Mouse (Mus musculus) MEL (cell line): Measurements from ENCODE around the gene Itgae. TPM values are rescaled to one million over a fixed set of nuclear protein-coding genes. Genes with fewer than 3 reads are reported as not detected.

ENCODE experiments used
- DNase-seq: peaks from one replicate; pipeline ENCODE4 v3.0.0; 2011; ENCODE audit warnings: low read depth, low spot score
- H3K27ac ChIP-seq: 2 replicates; pipeline ENCODE4 v1.5.1; 2012; ENCODE audit warnings: low read depth, mild to moderate bottlenecking, control low read depth, low read length, moderate library complexity; ENCODE audit not compliant: control insufficient read depth
- H3K27me3 ChIP-seq, 2 experiments: fragments of 150-350 bp in 1 of 2; sonication (generic) in 1 of 2; 2 replicates each; pipeline ENCODE4 v1.6.1; 2012; ENCODE audit warnings: low read length in 2 of 2, mild to moderate bottlenecking in 2 of 2, improper control_type of control experiment in 1 of 2, moderate library complexity in 1 of 2; ENCODE audit not compliant: insufficient read depth in 2 of 2, control insufficient read depth in 1 of 2
- H3K36me3 ChIP-seq, 2 experiments: 2 replicates each; pipeline ENCODE4 v1.6.1; 2012 to 2014; ENCODE audit warnings: low read length in 2 of 2, improper control_type of control experiment in 1 of 2, inconsistent platforms in 1 of 2, mild to moderate bottlenecking in 1 of 2; ENCODE audit not compliant: insufficient read depth in 2 of 2, control insufficient read depth in 1 of 2
- H3K4me1 ChIP-seq, 2 experiments: fragments of 150-350 bp in 1 of 2; sonication (generic) in 1 of 2; 2 replicates each; pipeline ENCODE4 v1.6.1; 2012; ENCODE audit warnings: low read length in 2 of 2, improper control_type of control experiment in 1 of 2, mild to moderate bottlenecking in 1 of 2; ENCODE audit not compliant: insufficient read depth in 2 of 2, control insufficient read depth in 1 of 2
- H3K4me3 ChIP-seq, 2 experiments: fragments of 150-350 bp in 1 of 2; sonication (generic) in 1 of 2; 2 replicates each; pipeline ENCODE4 v1.5.1; 2012; ENCODE audit warnings: low read depth in 2 of 2, low read length in 2 of 2, mild to moderate bottlenecking in 2 of 2, moderate library complexity in 2 of 2, control low read depth in 1 of 2, improper control_type of control experiment in 1 of 2; ENCODE audit not compliant: control insufficient read depth in 1 of 2, insufficient read depth in 1 of 2
- H3K79me2 ChIP-seq: 2 replicates; pipeline ENCODE4 v1.6.1; 2012; ENCODE audit warnings: mild to moderate bottlenecking, low read length, moderate library complexity; ENCODE audit not compliant: control insufficient read depth, poor library complexity, insufficient read depth
- H3K9ac ChIP-seq: 2 replicates; pipeline ENCODE4 v1.6.1; 2012; ENCODE audit warnings: low read depth, mild to moderate bottlenecking, control low read depth, low read length, moderate library complexity; ENCODE audit not compliant: control insufficient read depth, poor library complexity, severe bottlenecking
- H3K9me3 ChIP-seq: fragments of 150-350 bp; sonication (generic); replicated peaks from 2 replicates; pipeline ENCODE4 v1.6.1; 2012; ENCODE audit warnings: mild to moderate bottlenecking, low read length, improper control_type of control experiment, moderate library complexity; ENCODE audit not compliant: insufficient read depth
- BHLHE40 ChIP-seq: IDR thresholded peaks from 2 replicates; pipeline ENCODE4 v1.6.1; 2012; ENCODE audit warnings: low read depth, mild to moderate bottlenecking, inconsistent platforms, low read length, improper control_type of control experiment, borderline replicate concordance
- CHD2 ChIP-seq: IDR thresholded peaks from 2 replicates; pipeline ENCODE4 v1.6.1; 2011; ENCODE audit warnings: low read length, improper control_type of control experiment
- CTCF ChIP-seq, 3 experiments: IDR thresholded peaks in 2 of 3; conservative IDR thresholded peaks in 1 of 3; 2 replicates each; pipeline ENCODE4 v1.5.1; 2011 to 2012; ENCODE audit warnings: low read length in 3 of 3, low read depth in 2 of 3, mild to moderate bottlenecking in 2 of 3, improper control_type of control experiment in 1 of 3, inconsistent platforms in 1 of 3, mixed read lengths in 1 of 3, moderate library complexity in 1 of 3; ENCODE audit not compliant: control insufficient read depth in 1 of 3, insufficient read depth in 1 of 3, poor library complexity in 1 of 3, severe bottlenecking in 1 of 3
- E2F4 ChIP-seq: IDR thresholded peaks from 2 replicates; pipeline ENCODE4 v1.6.1; 2011; ENCODE audit warnings: low read depth, low read length, improper control_type of control experiment, borderline replicate concordance
- EP300 ChIP-seq, 2 experiments: IDR thresholded peaks; 2 replicates each; pipeline ENCODE4 v1.6.1; 2011; ENCODE audit warnings: improper control_type of control experiment in 2 of 2, low read length in 2 of 2, low read depth in 1 of 2, mild to moderate bottlenecking in 1 of 2
- ETS1 ChIP-seq: IDR thresholded peaks from 2 replicates; pipeline ENCODE4 v1.6.1; 2012; ENCODE audit warnings: low read depth, mild to moderate bottlenecking, inconsistent platforms, low read length, improper control_type of control experiment, moderate library complexity
- GABPA ChIP-seq: IDR thresholded peaks from 2 replicates; pipeline ENCODE4 v1.6.1; 2012; ENCODE audit warnings: low read depth, mild to moderate bottlenecking, inconsistent platforms, low read length, improper control_type of control experiment, moderate library complexity
- HCFC1 ChIP-seq: IDR thresholded peaks from 2 replicates; pipeline ENCODE4 v1.6.1; 2012; ENCODE audit warnings: low read depth, mild to moderate bottlenecking, inconsistent platforms, low read length, improper control_type of control experiment, moderate library complexity
- JUND ChIP-seq: IDR thresholded peaks from 2 replicates; pipeline ENCODE4 v1.6.1; 2011; ENCODE audit warnings: low read depth, mild to moderate bottlenecking, improper control_type of control experiment, low read length
- KAT2A ChIP-seq: conservative IDR thresholded peaks from 2 replicates; pipeline ENCODE4 v1.6.1; 2012; ENCODE audit warnings: low read depth, low read length, improper control_type of control experiment, inconsistent platforms
- MAFK ChIP-seq: IDR thresholded peaks from 2 replicates; pipeline ENCODE4 v1.6.1; 2011; ENCODE audit warnings: low read depth, mild to moderate bottlenecking, low read length, improper control_type of control experiment, borderline replicate concordance
- MAX ChIP-seq: IDR thresholded peaks from 2 replicates; pipeline ENCODE4 v1.6.1; 2011; ENCODE audit warnings: low read length, improper control_type of control experiment
- MEF2A ChIP-seq: IDR thresholded peaks from 2 replicates; pipeline ENCODE4 v1.6.1; 2014; ENCODE audit warnings: low read depth, mild to moderate bottlenecking, inconsistent platforms, low read length, improper control_type of control experiment; ENCODE audit not compliant: poor library complexity, insufficient replicate concordance, severe bottlenecking; ENCODE audit errors: extremely low read depth
- MYB ChIP-seq: IDR thresholded peaks from 2 replicates; pipeline ENCODE4 v1.6.1; 2011; ENCODE audit warnings: mild to moderate bottlenecking, low read depth, low read length, improper control_type of control experiment
- NRF1 ChIP-seq: IDR thresholded peaks from 2 replicates; pipeline ENCODE4 v1.6.1; 2014; ENCODE audit warnings: low read depth, mild to moderate bottlenecking, inconsistent platforms, low read length, improper control_type of control experiment, moderate library complexity; ENCODE audit not compliant: poor library complexity, insufficient read depth, severe bottlenecking
- POLR2A ChIP-seq, 2 experiments: IDR thresholded peaks; 2 replicates each; pipeline ENCODE4 v1.6.1; 2011 to 2012; ENCODE audit warnings: low read length in 2 of 2, mild to moderate bottlenecking in 2 of 2, control low read depth in 1 of 2, improper control_type of control experiment in 1 of 2, low read depth in 1 of 2, moderate library complexity in 1 of 2; ENCODE audit not compliant: control insufficient read depth in 1 of 2, insufficient read depth in 1 of 2, poor library complexity in 1 of 2
- RCOR1 ChIP-seq: IDR thresholded peaks from 2 replicates; pipeline ENCODE4 v1.6.1; 2012; ENCODE audit warnings: low read depth, mild to moderate bottlenecking, inconsistent platforms, low read length, improper control_type of control experiment
- SIN3A ChIP-seq: IDR thresholded peaks from 2 replicates; pipeline ENCODE4 v1.6.1; 2012; ENCODE audit warnings: low read length, improper control_type of control experiment, inconsistent platforms
- SMC3 ChIP-seq: IDR thresholded peaks from 2 replicates; pipeline ENCODE4 v1.6.1; 2011; ENCODE audit warnings: low read depth, low read length, improper control_type of control experiment
- TBP ChIP-seq: IDR thresholded peaks from 2 replicates; pipeline ENCODE4 v1.8.0; 2011; ENCODE audit warnings: low read depth, low read length, improper control_type of control experiment
- TCF12 ChIP-seq: IDR thresholded peaks from 2 replicates; pipeline ENCODE4 v1.6.1; 2014; ENCODE audit warnings: low read depth, mild to moderate bottlenecking, inconsistent platforms, low read length, improper control_type of control experiment, moderate library complexity
- ZC3H11A ChIP-seq: IDR thresholded peaks from 2 replicates; pipeline ENCODE4 v1.6.1; 2012; ENCODE audit warnings: low read depth, mild to moderate bottlenecking, inconsistent platforms, low read length, improper control_type of control experiment
- ZKSCAN1 ChIP-seq: IDR thresholded peaks from 2 replicates; pipeline ENCODE4 v1.6.1; 2012; ENCODE audit warnings: low read depth, mild to moderate bottlenecking, inconsistent platforms, low read length, improper control_type of control experiment, moderate library complexity
- ZMIZ1 ChIP-seq: IDR thresholded peaks from 2 replicates; pipeline ENCODE4 v1.6.1; 2012; ENCODE audit warnings: low read depth, mild to moderate bottlenecking, inconsistent platforms, low read length, improper control_type of control experiment, moderate library complexity
- ZNF384 ChIP-seq: IDR thresholded peaks from 2 replicates; pipeline ENCODE4 v1.6.1; 2012; ENCODE audit warnings: low read depth, mild to moderate bottlenecking, inconsistent platforms, low read length, improper control_type of control experiment
- polyA plus RNA-seq, 2 experiments: library from polyadenylated mRNA; stranded (reverse) in 1 of 2; unstranded in 1 of 2; fragments of >175 nt in 1 of 2; fragments of >200 nt in 1 of 2; gene quantifications; 2 replicates each; pipeline versions ENCODE4 v1.2.1 to v1.2.4; 2012; ENCODE audit warnings: low replicate concordance in 2 of 2, low read depth in 1 of 2; ENCODE audit not compliant: insufficient read length in 2 of 2, insufficient read depth in 1 of 2, missing spikeins in 1 of 2
- total RNA-seq: library from RNA; depleted of rRNA; stranded (reverse); fragments of 300-350 nt; gene quantifications from 2 replicates; pipeline ENCODE4 v1.2.3, GENCODE M21; 2012

Itgae gene
- total and polyA plus RNA-seq, 3 experiments, result 0.04 to 0.22 TPM; not detected in 1

- Histone ChIP-seq H3K9ac (no peak overlapping the region), H3K4me3 (no peak overlapping the region), H3K27me3 (no peaks in the 10 kb centered on the region), H3K79me2 (no peaks in the 10 kb centered on the region), H3K9me3 (no peaks in the 10 kb centered on the region), H3K4me1 (no peaks in the 10 kb centered on the region; a peak in 1 of 4 replicates), H3K36me3 (no peaks in the 10 kb centered on the region), H3K27ac (no peak overlapping the region)
- TF ChIP-seq MAX (no peak), E2F4 (no peak), BHLHE40 (no peak), GABPA (no peak), SIN3A (no peak), RCOR1 (no peak), ZNF384 (no peak), NRF1 (no peak), ZKSCAN1 (no peak)
- no peak for DNase-seq
These were observed 18.7 kb downstream of the Itgae start for GRCm38 (mm10) chr11:73108898-73109625.

DNA sequence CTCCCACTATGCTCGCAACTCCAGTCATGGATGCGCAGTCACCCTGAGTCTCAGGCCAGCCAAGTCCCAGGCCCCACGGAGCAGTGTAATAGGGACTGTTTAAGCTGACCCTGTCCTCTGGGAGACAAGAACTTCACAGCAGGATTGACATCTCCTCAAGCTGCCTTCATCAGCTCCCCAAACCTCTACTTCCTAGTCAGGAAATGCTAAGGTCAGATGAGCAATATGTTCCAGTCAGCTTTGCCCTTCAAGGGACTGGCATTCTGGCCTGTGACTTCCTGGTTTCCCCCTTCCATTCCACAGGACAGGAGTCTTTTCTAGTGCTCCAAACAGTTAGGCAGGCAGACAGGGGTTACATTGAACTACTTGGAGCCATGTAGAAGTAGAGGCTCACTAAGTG is 19.6 kb downstream of the Itgae start:
- H3K4me3 ChIP-seq, result no peak overlapping the region
- no peak overlapping the region for H3K9ac ChIP-seq
- no peak overlapping the region for H3K27ac ChIP-seq
- no peaks in the 10 kb centered on the region for H3K36me3 ChIP-seq
- no peaks in the 10 kb centered on the region; a peak in 1 of 4 replicates for H3K4me1 ChIP-seq
- no peaks in the 10 kb centered on the region for H3K27me3 ChIP-seq
- no peaks in the 10 kb centered on the region for H3K79me2 ChIP-seq
- H3K9me3 ChIP-seq, result no peaks in the 10 kb centered on the region
- no peak for TF ChIP-seq MAFK
- no peak for TF ChIP-seq JUND
- TF ChIP-seq MYB, result no peak
- no peak for TF ChIP-seq GABPA
- DNase-seq, result no peak

- Histone ChIP-seq H3K4me1 (no peaks in the 10 kb centered on the region), H3K9ac (no peak overlapping the region), H3K27me3 (no peaks in the 10 kb centered on the region), H3K79me2 (no peaks in the 10 kb centered on the region), H3K36me3 (no peaks in the 10 kb centered on the region), H3K9me3 (no peaks in the 10 kb centered on the region), H3K27ac (no peak overlapping the region), H3K4me3 (no peak overlapping the region)
- TF ChIP-seq ZC3H11A (no peak), SIN3A (no peak), JUND (no peak), SMC3 (no peak), EP300 (IDR thresholded peaks at IDR 0.05; ENCODE audit: low read depth in 1 of 2, low read length in 2 of 2) (no peak), ZMIZ1 (no peak), CTCF (IDR thresholded peaks at IDR 0.05 in 2 of 3, conservative IDR thresholded peaks at IDR 0.05 in 1 of 3; ENCODE audit: control insufficient read depth in 1 of 3, insufficient read depth in 1 of 3, low read depth in 2 of 3, low read length in 3 of 3, poor library complexity in 1 of 3, severe bottlenecking in 1 of 3) (no peak), POLR2A (IDR thresholded peaks at IDR 0.05; ENCODE audit: control insufficient read depth in 1 of 2, insufficient read depth in 1 of 2, low read depth in 1 of 2, low read length in 2 of 2, poor library complexity in 1 of 2) (no peak), CHD2 (no peak), HCFC1 (no peak), TCF12 (no peak), MYB (no peak), KAT2A (no peak), MEF2A (no peak), TBP (no peak), BHLHE40 (no peak), RCOR1 (no peak), MAX (no peak), ETS1 (no peak)
- DNase-seq, result no peak
These were observed 21.0 kb downstream of the Itgae start for GRCm38 (mm10) chr11:73111414-73111813.
